Mouse (Mus musculus): ENCODE data around the gene Iqcc. TPM values are rescaled to one million over a fixed set of nuclear protein-coding genes. Genes with fewer than 3 reads are reported as not detected.

Gene Iqcc
- polyA plus RNA-seq (2012; rRNA removed) (28.6 and 35.5 TPM in 2 replicates), polyA plus RNA-seq (2014; fragmentation: Nextera tagmentation; extraction: Ambion mirVana) (23.2 and 28.6 TPM in 2 replicates)

- ATAC-seq (ENCODE audit: low FRiP score, low read depth): peak; percentile 90
- TF ChIP-seq POLR2A (IDR thresholded peaks at IDR 0.05; ENCODE audit: borderline replicate concordance, extremely low read depth, insufficient read depth, insufficient read length): peak; percentile 91; the same call in 1 of the 2 replicates
- Histone ChIP-seq H3K4me3 (replicated peaks; ENCODE audit: low read length) (peak within 1 kb of the TSS; percentile 69), H3K27ac (replicated peaks; ENCODE audit: low read depth, low read length) (peak within 1 kb of the TSS; percentile 83), H3K4me1 (ENCODE audit: control insufficient read depth, insufficient read depth, low read length) (peaks cover 14% of the 10 kb centered on the region), H3K27me3 (ENCODE audit: control insufficient read depth, insufficient read depth, low read length) (no peaks in the 10 kb centered on the region), H3K4me2 (replicated peaks; ENCODE audit: low read depth, low read length, severe bottlenecking) (peak within 1 kb of the TSS; percentile 87), H3K9ac (ENCODE audit: low read depth, low read length, severe bottlenecking) (peak within 1 kb of the TSS; percentile 77), H3K9me3 (ENCODE audit: control insufficient read depth, low read length) (no peaks in the 10 kb centered on the region), H3K36me3 (ENCODE audit: control insufficient read depth, insufficient read depth, low read length) (peaks cover 8% of the 10 kb centered on the region)
- 4% methylated on average over 42 of the region's 44 CpGs for WGBS
- DNase-seq (ENCODE audit: low spot score): peak; percentile 92
Observed at GRCm38 (mm10) chr4:129618786-129619691, at the start of gene Iqcc. Gene Iqcc (minus strand): TSS chr4:129619099.

DNA sequence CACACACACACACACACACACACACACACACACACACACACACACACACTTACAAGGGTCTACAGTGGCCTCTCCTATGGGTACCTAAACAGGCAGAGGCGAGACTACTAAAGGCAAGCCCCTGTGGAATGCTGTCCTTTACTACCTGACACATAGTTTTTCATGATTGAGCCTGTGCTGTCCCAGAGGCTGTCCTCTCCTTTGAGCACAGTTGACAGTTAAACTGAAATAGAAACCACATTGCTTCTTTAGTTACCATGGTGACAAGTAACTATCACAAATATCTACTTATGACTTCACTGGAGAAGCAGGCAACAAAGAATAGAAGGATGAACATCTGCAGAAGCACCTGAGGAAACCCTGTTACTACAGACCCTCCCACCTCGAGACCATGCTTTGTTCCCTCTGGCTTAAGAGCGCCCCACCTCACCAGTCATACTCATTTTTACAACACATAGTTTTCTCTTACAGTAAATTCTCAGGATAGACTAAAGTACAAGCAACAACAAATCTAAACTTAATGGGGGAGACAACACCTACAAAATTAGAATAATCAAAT is 43.4 kb upstream of the Iqcc start:
- no peak for TF ChIP-seq POLR2A (IDR thresholded peaks at IDR 0.05; ENCODE audit: borderline replicate concordance, extremely low read depth, insufficient read depth, insufficient read length)
- no peaks in the 10 kb centered on the region for H3K4me1 ChIP-seq (ENCODE audit: control insufficient read depth, insufficient read depth, low read length)
- no peak overlapping the region for H3K4me3 ChIP-seq (replicated peaks; ENCODE audit: low read length)
- no peaks in the 10 kb centered on the region for H3K9me3 ChIP-seq (ENCODE audit: control insufficient read depth, low read length)
- H3K36me3 ChIP-seq (ENCODE audit: control insufficient read depth, insufficient read depth, low read length): peaks cover 58% of the 10 kb centered on the region
- WGBS: 65% methylated on average over 3 of the region's 3 CpGs
- H3K27me3 ChIP-seq (ENCODE audit: control insufficient read depth, insufficient read depth, low read length): no peaks in the 10 kb centered on the region
- no peak overlapping the region for H3K27ac ChIP-seq (replicated peaks; ENCODE audit: low read depth, low read length)
- DNase-seq (ENCODE audit: low spot score) (no peak), ATAC-seq (ENCODE audit: low FRiP score, low read depth) (peak; percentile 57; the same call in 1 of the 2 replicates)
- no peak overlapping the region for H3K9ac ChIP-seq (ENCODE audit: low read depth, low read length, severe bottlenecking)
- no peak overlapping the region for H3K4me2 ChIP-seq (replicated peaks; ENCODE audit: low read depth, low read length, severe bottlenecking)

GRCm38 (mm10) chr4:129661584-129661983 is 42.7 kb upstream of the Iqcc start:
- Histone ChIP-seq H3K27me3 (ENCODE audit: control insufficient read depth, insufficient read depth, low read length) (no peaks in the 10 kb centered on the region), H3K4me3 (replicated peaks; ENCODE audit: low read length) (no peak overlapping the region), H3K36me3 (ENCODE audit: control insufficient read depth, insufficient read depth, low read length) (peaks cover 61% of the 10 kb centered on the region), H3K9ac (ENCODE audit: low read depth, low read length, severe bottlenecking) (no peak overlapping the region), H3K4me2 (replicated peaks; ENCODE audit: low read depth, low read length, severe bottlenecking) (no peak overlapping the region), H3K4me1 (ENCODE audit: control insufficient read depth, insufficient read depth, low read length) (no peaks in the 10 kb centered on the region), H3K27ac (replicated peaks; ENCODE audit: low read depth, low read length) (no peak overlapping the region), H3K9me3 (ENCODE audit: control insufficient read depth, low read length) (no peaks in the 10 kb centered on the region)
- DNase-seq (ENCODE audit: low spot score): no peak
- no peak for TF ChIP-seq POLR2A (IDR thresholded peaks at IDR 0.05; ENCODE audit: borderline replicate concordance, extremely low read depth, insufficient read depth, insufficient read length)
- no peak for ATAC-seq (ENCODE audit: low FRiP score, low read depth)
- 76% methylated on average over 3 of the region's 3 CpGs for whole genome bisulfite sequencing

DNA sequence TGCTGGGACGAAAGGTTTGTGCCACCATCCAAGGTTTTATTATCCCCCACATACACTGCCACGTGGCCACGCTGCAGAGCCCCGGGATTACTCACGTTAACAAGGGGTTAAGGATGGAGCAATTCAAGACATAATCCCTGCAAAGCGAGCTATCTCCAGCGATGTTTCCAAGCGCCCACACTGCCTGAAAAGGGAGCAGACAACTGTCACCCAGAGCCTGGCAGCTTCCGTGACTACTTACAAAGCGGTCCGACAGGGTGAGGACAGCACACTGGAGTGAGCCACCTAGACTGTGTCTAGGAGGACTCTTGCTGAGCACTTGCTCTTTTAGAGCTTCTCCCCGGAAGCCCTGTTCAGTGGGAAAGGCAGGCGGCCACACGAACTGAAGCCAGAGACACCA is 35.9 kb upstream of the Iqcc start:
- Histone ChIP-seq H3K4me1 (ENCODE audit: control insufficient read depth, insufficient read depth, low read length) (no peaks in the 10 kb centered on the region), H3K36me3 (ENCODE audit: control insufficient read depth, insufficient read depth, low read length) (peaks cover 94% of the 10 kb centered on the region), H3K4me2 (replicated peaks; ENCODE audit: low read depth, low read length, severe bottlenecking) (no peak overlapping the region), H3K27me3 (ENCODE audit: control insufficient read depth, insufficient read depth, low read length) (no peaks in the 10 kb centered on the region), H3K4me3 (replicated peaks; ENCODE audit: low read length) (no peak overlapping the region), H3K9me3 (ENCODE audit: control insufficient read depth, low read length) (no peaks in the 10 kb centered on the region), H3K27ac (replicated peaks; ENCODE audit: low read depth, low read length) (no peak overlapping the region), H3K9ac (ENCODE audit: low read depth, low read length, severe bottlenecking) (no peak overlapping the region)
- no peak for DNase-seq (ENCODE audit: low spot score)
- ATAC-seq (ENCODE audit: low FRiP score, low read depth): no peak
- 95% methylated on average over 14 of the region's 14 CpGs for WGBS
- no peak for TF ChIP-seq POLR2A (IDR thresholded peaks at IDR 0.05; ENCODE audit: borderline replicate concordance, extremely low read depth, insufficient read depth, insufficient read length)

GRCm38 (mm10) chr4:129650359-129650758 is 31.5 kb upstream of the Iqcc start:
- WGBS: 95% methylated on average over 8 of the region's 8 CpGs
- peaks cover 96% of the 10 kb centered on the region for H3K36me3 ChIP-seq (ENCODE audit: control insufficient read depth, insufficient read depth, low read length)
- no peak for TF ChIP-seq POLR2A (IDR thresholded peaks at IDR 0.05; ENCODE audit: borderline replicate concordance, extremely low read depth, insufficient read depth, insufficient read length)

More at GRCm38 (mm10) chr4:129650359-129650758, 31.5 kb upstream of the Iqcc start:
- no peaks in the 10 kb centered on the region for H3K4me1 ChIP-seq (ENCODE audit: control insufficient read depth, insufficient read depth, low read length)
- no peak overlapping the region for H3K9ac ChIP-seq (ENCODE audit: low read depth, low read length, severe bottlenecking)
- no peaks in the 10 kb centered on the region for H3K9me3 ChIP-seq (ENCODE audit: control insufficient read depth, low read length)
- DNase-seq (ENCODE audit: low spot score): no peak
- H3K4me2 ChIP-seq (replicated peaks; ENCODE audit: low read depth, low read length, severe bottlenecking): no peak overlapping the region
- H3K4me3 ChIP-seq (replicated peaks; ENCODE audit: low read length): no peak overlapping the region
- ATAC-seq (ENCODE audit: low FRiP score, low read depth): no peak
- H3K27me3 ChIP-seq (ENCODE audit: control insufficient read depth, insufficient read depth, low read length): no peaks in the 10 kb centered on the region
- H3K27ac ChIP-seq (replicated peaks; ENCODE audit: low read depth, low read length): no peak overlapping the region
